Mouse (Mus musculus) CD4-positive naive resting alpha-beta T cell, adult 57 days (primary cell): ENCODE measurements around the gene Kdf1. TPM values are rescaled to one million over a fixed set of nuclear protein-coding genes. Genes with fewer than 3 reads are reported as not detected.

ENCODE experiments used
- total RNA-seq: library from RNA; stranded (reverse); gene quantifications from one replicate; pipeline ENCODE4 v1.2.4, GENCODE M21; 2023

The Kdf1 gene
- total RNA-seq: not detected

DNA sequence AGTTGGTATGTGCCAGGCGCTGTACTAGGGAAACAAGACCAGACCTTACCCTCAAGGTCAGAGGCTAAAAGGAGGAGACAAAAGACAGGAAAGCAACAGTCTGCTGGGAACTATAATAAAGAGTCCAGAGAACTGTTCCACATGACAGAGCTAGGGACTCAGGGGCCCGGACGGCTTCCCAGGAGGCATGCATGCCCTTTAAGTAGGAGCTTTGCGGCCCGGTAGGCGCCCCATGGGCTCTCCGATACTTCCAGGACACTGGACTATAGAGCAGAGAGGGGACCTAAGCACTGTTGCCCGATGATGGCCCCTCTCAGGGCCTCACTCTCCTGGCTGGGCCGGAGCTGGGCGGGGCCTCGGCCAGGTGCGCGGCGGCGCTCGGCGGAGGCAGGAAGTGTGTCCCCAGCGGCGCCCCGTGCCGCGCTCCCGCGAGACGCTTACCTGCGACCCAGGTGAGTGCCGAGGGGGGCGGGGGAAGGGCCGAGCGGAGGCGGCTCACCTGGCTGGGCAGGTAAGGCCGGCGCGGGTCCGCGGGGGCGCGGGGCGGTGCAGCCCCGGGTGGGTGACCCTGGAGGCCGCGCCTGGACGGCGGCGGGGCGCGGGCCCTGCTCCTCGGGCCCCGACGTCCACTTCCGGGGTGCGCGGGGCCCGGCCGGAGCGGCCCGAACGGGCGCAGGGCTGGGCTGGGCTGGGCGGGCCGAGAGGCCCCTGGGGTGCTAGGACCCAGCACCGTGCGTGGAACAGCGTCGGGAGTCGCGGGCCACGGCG lies at the start of gene Kdf1:
TSS of gene Kdf1 (plus strand) at position 363 of the 768 bp plus-strand sequence.

DNA sequence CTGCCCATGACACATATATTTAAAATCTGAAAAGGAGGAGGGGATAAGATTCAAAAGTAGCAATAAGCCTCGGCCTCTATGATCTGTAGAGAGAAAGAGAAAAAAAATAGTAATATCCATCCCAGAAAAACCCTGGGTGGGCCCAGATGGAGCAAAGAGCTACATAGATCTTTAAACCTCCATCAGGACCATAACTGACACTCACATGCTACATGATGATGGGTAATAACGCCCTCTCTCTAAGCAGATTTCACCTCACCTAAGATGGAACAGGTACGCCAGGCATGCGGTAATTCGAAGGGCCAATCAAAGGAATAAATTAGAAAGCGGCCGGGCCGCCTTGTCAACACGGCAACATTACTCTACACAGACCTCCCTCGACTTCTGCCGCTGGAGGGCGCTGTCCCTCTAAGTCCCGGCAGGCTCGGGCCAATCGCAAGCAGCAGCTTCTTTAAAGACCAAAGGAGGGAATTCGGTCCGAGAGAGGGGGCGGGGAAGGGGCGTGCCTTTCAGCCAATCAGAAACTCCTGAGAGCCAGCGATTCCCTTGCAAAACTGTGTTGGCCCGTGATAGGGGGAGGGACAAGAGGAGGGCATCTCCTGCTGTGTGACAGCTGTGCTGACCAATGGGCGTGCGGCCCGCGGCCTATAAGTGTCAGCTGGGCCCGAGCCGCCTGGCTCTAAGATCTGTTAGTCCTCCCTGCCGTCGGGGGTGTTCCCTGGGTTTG lies 39.1 kb upstream of the Kdf1 start, which contains the start of gene Tent5b:
TSS of gene Tent5b (plus strand) at position 675 of the 727 bp plus-strand sequence.

GRCm38 (mm10) chr4:133498160-133498724 lies 20.5 kb upstream of the Kdf1 start, which contains the start of gene Trnp1:
Gene Trnp1 (minus strand): TSS chr4:133498550.

GRCm38 (mm10) chr4:133545272-133546231 lies 26.8 kb downstream of the Kdf1 start, which contains the start of gene Nudc:
Gene Nudc (minus strand): TSS chr4:133545996.

GRCm38 (mm10) chr4:133552768-133553447 lies 34.1 kb downstream of the Kdf1 start, which contains the start of gene Nr0b2:
Gene Nr0b2 (plus strand): TSS chr4:133553376.

GRCm38 (mm10) chr4:133574070-133574842 lies 55.5 kb downstream of the Kdf1 start, which contains the start of gene Gpatch3:
Gene Gpatch3 (plus strand): TSS chr4:133574745.

Other genes with a start within 250 kb of the Kdf1 start
- gene Tmem222, start 241.2 kb upstream of the Kdf1 start, total RNA-seq: 69.8 TPM
- gene Wdtc1, start 165.5 kb upstream of the Kdf1 start, total RNA-seq: 38.2 TPM
- gene Slc9a1, start 149.3 kb upstream of the Kdf1 start, total RNA-seq: 54.1 TPM
- not detected for gene Tent5b, start 38.8 kb upstream of the Kdf1 start, total RNA-seq
- 2.0 TPM for gene Trnp1, start 20.4 kb upstream of the Kdf1 start, total RNA-seq
- 80.9 TPM for gene Nudc, start 27.0 kb downstream of the Kdf1 start, total RNA-seq
- gene Nr0b2, start 34.4 kb downstream of the Kdf1 start, total RNA-seq: not detected
- gene Gpatch3, start 55.8 kb downstream of the Kdf1 start, total RNA-seq: 28.4 TPM
- gene Gpn2, start 65.4 kb downstream of the Kdf1 start, total RNA-seq: 18.7 TPM
- 52.3 TPM for gene Sfn, start 83.2 kb downstream of the Kdf1 start, total RNA-seq
- 219 TPM for gene Zdhhc18, start 131.2 kb downstream of the Kdf1 start, total RNA-seq
- 19.7 TPM for gene Pigv, start 153.7 kb downstream of the Kdf1 start, total RNA-seq
- 332 TPM for gene Arid1a, start 237.8 kb downstream of the Kdf1 start, total RNA-seq